Mouse (Mus musculus) brain, embryonic 14.5 days (tissue): Measurements from ENCODE around the gene Tmem186.

Experiments used
- CTCF ChIP-seq: fragments of 200-500 bp; IDR thresholded peaks from 2 replicates; pipeline ENCODE4 v1.5.1; 2012; ENCODE audit warnings: inconsistent platforms, mild to moderate bottlenecking, moderate library complexity, borderline replicate concordance; ENCODE audit not compliant: insufficient read depth, insufficient read length; ENCODE audit errors: extremely low read depth
- POLR2A ChIP-seq: fragments of 200-500 bp; IDR thresholded peaks from 2 replicates; pipeline ENCODE4 v1.6.1; 2012; ENCODE audit warnings: mild to moderate bottlenecking, inconsistent platforms, borderline replicate concordance; ENCODE audit not compliant: poor library complexity, insufficient read depth, insufficient read length, severe bottlenecking; ENCODE audit errors: extremely low read depth

GRCm38 (mm10) chr16:8613039-8613438 lies 24.5 kb downstream of the Tmem186 start:
- TF ChIP-seq POLR2A (no peak), CTCF (no peak)
